Mouse (Mus musculus) kidney, embryonic 14.5 days (tissue): ENCODE results near the gene Ngf. TPM values are rescaled to one million over a fixed set of nuclear protein-coding genes. Genes with fewer than 3 reads are reported as not detected.

Source experiments
- ATAC-seq: fragments of 200-750 bp; cut with Nextera tagmentation; 2 replicates; pipeline ENCODE4 v1.8.0; 2017; ENCODE audit warnings: moderate number of reproducible peaks, mild to moderate bottlenecking, moderate TSS enrichment, moderate library complexity; ENCODE audit not compliant: low FRiP score, low TSS enrichment
- H3K27ac ChIP-seq: fragments of 300-500 bp; sonication (generic); 2 replicates; pipeline ENCODE4 v1.5.1; 2014; ENCODE audit warnings: low read depth, mild to moderate bottlenecking, low read length, moderate library complexity, mixed read lengths
- H3K27me3 ChIP-seq: fragments of 300-500 bp; sonication (generic); 2 replicates; pipeline ENCODE4 v1.6.1; 2014; ENCODE audit warnings: mild to moderate bottlenecking, low read length; ENCODE audit not compliant: control insufficient read depth, insufficient read depth
- H3K36me3 ChIP-seq: fragments of 300-500 bp; sonication (generic); 2 replicates; pipeline ENCODE4 v1.6.1; 2014; ENCODE audit warnings: low read length, mixed read lengths; ENCODE audit not compliant: control insufficient read depth, insufficient read depth
- H3K4me1 ChIP-seq: fragments of 300-500 bp; sonication (generic); 2 replicates; pipeline ENCODE4 v1.6.1; 2014; ENCODE audit warnings: low read length, mixed read lengths; ENCODE audit not compliant: control insufficient read depth, insufficient read depth
- H3K4me2 ChIP-seq: fragments of 300-500 bp; sonication (generic); replicated peaks from 2 replicates; pipeline ENCODE4 v1.6.1; 2014; ENCODE audit warnings: low read depth, mild to moderate bottlenecking, low read length
- H3K4me3 ChIP-seq: fragments of 300-500 bp; sonication (generic); 2 replicates; pipeline ENCODE4 v1.5.1; 2014; ENCODE audit warnings: mild to moderate bottlenecking, low read length
- H3K9ac ChIP-seq: fragments of 300-500 bp; sonication (generic); 2 replicates; pipeline ENCODE4 v1.6.1; 2014; ENCODE audit warnings: low read depth, mild to moderate bottlenecking, low read length, moderate library complexity
- H3K9me3 ChIP-seq: fragments of 300-500 bp; sonication (generic); 2 replicates; pipeline ENCODE4 v1.6.1; 2016; ENCODE audit warnings: low read length; ENCODE audit not compliant: control insufficient read depth
- WGBS: fragments of 180-500 bp; shearing (Covaris S2); extraction: QIAGEN DNeasy Blood & Tissue Kit; methylation state at CpG from one replicate; pipeline ENCODE4 v1.1.7; 2014; 5-methylcytosine and 5-hydroxymethylcytosine counted together
- polyA plus RNA-seq: library from polyadenylated mRNA; unstranded; fragments of >200 nt; fragmentation: Nextera tagmentation; extraction: Ambion mirVana; gene quantifications from 2 replicates; pipeline ENCODE4 v1.2.1, GENCODE M21; 2014

The Ngf gene
- 1.6 and 2.7 TPM in 2 replicates for polyA plus RNA-seq

DNA sequence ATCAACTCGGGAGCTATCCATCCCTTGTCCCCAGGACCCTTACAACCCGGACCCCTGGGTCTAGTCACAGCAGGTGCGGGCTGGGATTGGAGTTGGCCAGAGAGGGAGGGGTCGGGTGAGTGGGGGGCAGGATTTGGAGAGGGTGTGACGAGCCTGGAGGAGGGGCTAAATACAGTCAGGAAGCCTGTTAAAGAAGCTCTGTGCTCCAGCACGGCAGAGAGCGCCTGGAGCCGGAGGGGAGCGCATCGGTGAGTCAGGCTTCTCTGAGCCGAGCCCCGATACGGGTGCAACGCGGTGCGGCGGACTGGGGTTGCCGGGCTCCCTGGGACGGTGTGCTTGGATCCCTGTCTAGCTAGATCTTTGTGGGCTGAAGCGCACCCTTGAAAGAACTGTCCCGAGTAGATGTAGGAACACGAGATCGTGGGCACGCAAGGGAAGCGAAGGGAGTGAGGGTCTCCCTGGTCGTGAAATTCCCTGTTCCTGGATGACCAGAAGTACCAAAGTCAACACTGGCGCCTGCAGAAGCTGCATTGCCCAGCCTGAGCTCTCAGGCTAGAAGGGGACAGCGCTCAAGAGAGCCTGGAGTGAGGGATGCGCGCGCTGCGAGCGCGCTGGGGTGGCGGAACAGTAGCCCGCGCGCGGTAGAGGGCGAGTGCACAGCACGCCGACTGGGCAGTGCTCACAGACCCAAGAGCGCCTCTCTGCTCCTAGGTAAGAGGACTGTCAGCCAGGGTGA lies at the start of gene Ngf:
Ngf (plus strand) TSS at position 207 of the 736 bp plus-strand sequence.
- peak within 1 kb of the TSS; percentile 44 for H3K4me3 ChIP-seq
- under 1% methylated on average over 43 of the region's 43 CpGs for WGBS
- peak within 1 kb of the TSS; percentile 77 for H3K4me2 ChIP-seq
- peaks cover 3% of the 10 kb centered on the region for H3K4me1 ChIP-seq
- H3K27me3 ChIP-seq: peaks cover 25% of the 10 kb centered on the region
- peak; percentile 65; the same call in 1 of the 2 replicates for ATAC-seq
- peak within 1 kb of the TSS; percentile 42 for H3K9ac ChIP-seq
- H3K9me3 ChIP-seq: no peaks in the 10 kb centered on the region
- no peak within 1 kb of the TSS for H3K27ac ChIP-seq
- H3K36me3 ChIP-seq: no peaks in the 10 kb centered on the region

DNA sequence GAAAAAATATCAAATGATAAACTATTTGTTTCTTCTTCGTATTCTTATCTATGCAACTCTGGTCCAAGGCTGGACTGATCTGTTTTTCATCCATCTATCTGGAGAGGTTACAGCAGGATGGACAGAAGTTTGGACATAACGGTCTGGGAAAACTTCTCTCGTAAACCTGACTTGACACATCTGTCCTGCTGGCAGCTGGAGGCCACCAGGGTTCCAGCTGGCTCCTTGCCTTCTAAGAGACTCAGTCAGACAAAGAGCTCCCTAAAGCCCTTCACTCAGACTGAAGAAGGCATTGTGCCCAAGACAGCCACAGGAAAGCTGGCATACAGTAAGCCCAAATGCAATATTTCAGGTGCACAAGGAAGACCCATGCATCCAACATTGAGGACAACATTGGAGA lies 24.2 kb upstream of the Ngf start:
- H3K27me3 ChIP-seq: no peaks in the 10 kb centered on the region
- no peaks in the 10 kb centered on the region for H3K4me1 ChIP-seq
- WGBS: 67% methylated on average over 3 of the region's 3 CpGs
- no peak overlapping the region for H3K4me2 ChIP-seq
- no peak overlapping the region for H3K4me3 ChIP-seq
- no peaks in the 10 kb centered on the region for H3K36me3 ChIP-seq
- no peak for ATAC-seq
- no peak overlapping the region for H3K27ac ChIP-seq
- peaks cover 4% of the 10 kb centered on the region; the same call in 1 of the 2 replicates for H3K9me3 ChIP-seq
- no peak overlapping the region for H3K9ac ChIP-seq

GRCm38 (mm10) chr3:102446691-102447090 lies 23.0 kb upstream of the Ngf start:
- no peaks in the 10 kb centered on the region for H3K27me3 ChIP-seq
- peaks cover 4% of the 10 kb centered on the region; the same call in 1 of the 2 replicates for H3K9me3 ChIP-seq
- no peak for ATAC-seq
- 84% methylated on average over 4 of the region's 4 CpGs for whole genome bisulfite sequencing
- H3K4me2 ChIP-seq: no peak overlapping the region
- no peak overlapping the region for H3K9ac ChIP-seq
- no peaks in the 10 kb centered on the region for H3K36me3 ChIP-seq
- no peak overlapping the region for H3K4me3 ChIP-seq
- no peak overlapping the region for H3K27ac ChIP-seq
- H3K4me1 ChIP-seq: no peaks in the 10 kb centered on the region

DNA sequence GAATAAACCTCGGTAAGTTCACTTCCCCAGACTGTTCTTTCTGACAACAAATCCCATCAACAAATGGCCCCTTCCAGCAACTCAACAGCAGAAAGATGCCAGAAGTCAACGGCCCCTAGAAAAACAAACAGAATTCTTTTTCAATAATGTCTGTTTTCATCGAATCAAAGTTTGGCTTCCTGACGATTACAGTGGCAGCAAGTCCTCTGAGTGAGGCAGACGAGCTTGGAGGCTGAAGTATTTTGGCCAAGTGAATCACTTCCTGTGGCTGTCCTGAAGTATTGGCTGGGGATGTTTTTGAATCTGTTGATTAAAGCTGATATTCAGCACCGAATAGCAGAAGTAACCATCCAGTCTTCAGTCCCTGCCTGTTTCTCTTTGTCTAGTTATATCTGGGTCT lies 15.2 kb upstream of the Ngf start:
- no peak overlapping the region for H3K4me2 ChIP-seq
- no peaks in the 10 kb centered on the region for H3K36me3 ChIP-seq
- no peaks in the 10 kb centered on the region for H3K9me3 ChIP-seq
- ATAC-seq: no peak
- H3K4me1 ChIP-seq: no peaks in the 10 kb centered on the region
- no peaks in the 10 kb centered on the region for H3K27me3 ChIP-seq
- H3K27ac ChIP-seq: no peak overlapping the region
- WGBS: 61% methylated on average over 6 of the region's 6 CpGs
- no peak overlapping the region for H3K4me3 ChIP-seq
- H3K9ac ChIP-seq: no peak overlapping the region

- Histone ChIP-seq H3K4me3 (no peak overlapping the region), H3K9ac (no peak overlapping the region), H3K36me3 (no peaks in the 10 kb centered on the region), H3K4me2 (no peak overlapping the region), H3K27ac (no peak overlapping the region), H3K4me1 (no peaks in the 10 kb centered on the region), H3K27me3 (no peaks in the 10 kb centered on the region), H3K9me3 (no peaks in the 10 kb centered on the region)
- 53% methylated on average over 5 of the region's 5 CpGs for WGBS
- ATAC-seq: no peak
These were observed 9.2 kb upstream of the Ngf start for GRCm38 (mm10) chr3:102460528-102460927.

GRCm38 (mm10) chr3:102460986-102461385 lies 8.7 kb upstream of the Ngf start:
- Histone ChIP-seq H3K9me3 (no peaks in the 10 kb centered on the region), H3K27me3 (no peaks in the 10 kb centered on the region), H3K4me1 (no peaks in the 10 kb centered on the region), H3K9ac (no peak overlapping the region), H3K4me2 (no peak overlapping the region), H3K4me3 (no peak overlapping the region), H3K36me3 (no peaks in the 10 kb centered on the region), H3K27ac (no peak overlapping the region)
- 51% methylated on average over 6 of the region's 6 CpGs for WGBS
- ATAC-seq: no peak

GRCm38 (mm10) chr3:102462703-102463336 lies 6.9 kb upstream of the Ngf start:
- ATAC-seq: no peak
- 59% methylated on average over 9 of the region's 9 CpGs for WGBS

DNA sequence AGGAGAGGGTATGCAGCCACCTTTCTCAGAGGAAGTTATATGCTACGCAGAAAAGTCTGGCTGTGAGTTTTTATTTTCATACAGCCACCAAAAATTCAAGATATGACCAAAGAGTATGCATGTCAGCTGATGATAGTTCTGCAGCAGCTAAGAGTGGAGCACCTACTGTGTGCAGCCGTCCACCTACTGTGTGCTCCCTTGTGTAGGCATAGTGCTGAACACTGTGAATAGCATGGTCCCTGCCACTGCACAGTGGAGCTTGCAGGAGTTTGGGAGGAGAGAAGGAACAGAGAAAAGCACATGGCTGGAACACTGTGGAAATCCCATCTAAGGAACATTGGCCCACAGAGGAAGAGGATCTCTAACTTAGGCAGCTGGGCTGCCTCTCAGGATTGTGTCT lies 6.4 kb upstream of the Ngf start:
- Histone ChIP-seq H3K9ac (no peak overlapping the region), H3K4me2 (no peak overlapping the region), H3K36me3 (no peaks in the 10 kb centered on the region), H3K27me3 (no peaks in the 10 kb centered on the region), H3K4me1 (no peaks in the 10 kb centered on the region), H3K9me3 (no peaks in the 10 kb centered on the region), H3K4me3 (no peak overlapping the region), H3K27ac (no peak overlapping the region)
- 89% methylated on average over 2 of the region's 2 CpGs for WGBS
- ATAC-seq: no peak

More at GRCm38 (mm10) chr3:102462703-102463336, 6.9 kb upstream of the Ngf start:
- H3K27me3 ChIP-seq: no peaks in the 10 kb centered on the region
- H3K9me3 ChIP-seq: no peaks in the 10 kb centered on the region
- no peak overlapping the region for H3K27ac ChIP-seq
- H3K9ac ChIP-seq: no peak overlapping the region
- H3K4me3 ChIP-seq: no peak overlapping the region
- no peaks in the 10 kb centered on the region for H3K4me1 ChIP-seq
- H3K36me3 ChIP-seq: no peaks in the 10 kb centered on the region
- no peak overlapping the region for H3K4me2 ChIP-seq

DNA sequence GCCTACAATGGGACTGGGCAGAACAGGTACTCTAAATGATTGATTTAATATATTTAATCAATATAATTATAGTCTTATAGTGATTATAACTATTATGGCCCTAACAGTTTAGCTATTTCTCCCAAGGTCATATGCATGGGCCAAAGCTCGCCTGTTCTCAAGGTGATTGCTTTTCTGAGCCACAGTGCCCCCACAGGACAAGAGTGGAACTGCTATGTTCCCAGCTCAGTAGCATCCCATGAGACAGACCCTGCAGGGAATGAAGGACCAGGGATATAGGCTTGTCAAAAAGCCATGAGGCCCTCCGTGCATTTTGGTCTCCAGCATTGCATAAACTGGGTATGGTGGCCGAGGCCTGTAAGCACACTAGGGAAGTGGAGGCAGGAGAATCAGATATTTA lies 3.1 kb upstream of the Ngf start:
- no peaks in the 10 kb centered on the region for H3K9me3 ChIP-seq
- 24% methylated on average over 3 of the region's 3 CpGs for WGBS
- H3K4me3 ChIP-seq: no peak overlapping the region
- H3K36me3 ChIP-seq: no peaks in the 10 kb centered on the region
- H3K4me1 ChIP-seq: no peaks in the 10 kb centered on the region; the same call in 1 of the 2 replicates
- H3K4me2 ChIP-seq: no peak overlapping the region
- 0 out of 2 replicates have a peak, but pooled peaks have one; percentile 67 for ATAC-seq
- peaks cover 24% of the 10 kb centered on the region for H3K27me3 ChIP-seq
- H3K27ac ChIP-seq: no peak overlapping the region
- H3K9ac ChIP-seq: no peak overlapping the region
